Mouse (Mus musculus) left cerebral cortex, adult 9 months (tissue): ENCODE measurements around the gene Ttll6.

Source experiments
- DNase-seq, 2 experiments: peaks; one replicate each; pipeline ENCODE4 v3.0.0; 2022; ENCODE audit warnings: low spot score in 2 of 2

Ttll6 gene

DNA sequence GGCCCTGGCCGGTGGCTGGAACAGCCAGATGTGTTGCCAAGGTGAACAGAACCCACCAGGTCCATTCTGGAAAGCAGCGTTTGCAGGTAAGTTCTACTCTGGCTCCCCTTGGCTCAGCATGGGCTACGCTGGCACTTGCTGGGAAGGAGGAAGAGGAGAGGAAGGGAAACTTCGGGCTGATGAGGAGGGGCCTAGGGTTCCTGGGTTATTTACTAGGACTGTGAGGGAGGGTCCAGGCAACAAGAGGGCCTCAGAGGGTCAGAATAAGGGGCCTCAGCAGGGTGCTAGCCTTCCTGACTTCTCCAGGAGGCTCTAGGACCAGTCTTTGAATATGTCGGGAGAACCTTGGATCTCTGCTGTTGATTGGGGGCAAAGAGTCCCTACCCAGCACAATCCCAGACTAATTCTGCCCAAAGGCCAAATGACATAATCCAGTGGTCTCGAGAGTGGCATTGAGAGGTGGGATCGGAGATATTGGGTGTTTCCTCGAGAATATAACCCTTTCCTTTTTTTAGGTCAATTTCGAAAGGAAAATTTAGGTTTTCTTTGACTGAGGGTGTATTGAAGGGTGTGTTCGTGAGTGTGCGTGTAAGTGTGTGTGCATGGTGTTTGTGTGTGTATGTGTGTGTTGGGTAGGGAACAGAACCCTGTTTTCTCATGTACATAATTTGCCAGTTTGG is 61.5 kb downstream of the Ttll6 start:
- no peak for DNase-seq

DNA sequence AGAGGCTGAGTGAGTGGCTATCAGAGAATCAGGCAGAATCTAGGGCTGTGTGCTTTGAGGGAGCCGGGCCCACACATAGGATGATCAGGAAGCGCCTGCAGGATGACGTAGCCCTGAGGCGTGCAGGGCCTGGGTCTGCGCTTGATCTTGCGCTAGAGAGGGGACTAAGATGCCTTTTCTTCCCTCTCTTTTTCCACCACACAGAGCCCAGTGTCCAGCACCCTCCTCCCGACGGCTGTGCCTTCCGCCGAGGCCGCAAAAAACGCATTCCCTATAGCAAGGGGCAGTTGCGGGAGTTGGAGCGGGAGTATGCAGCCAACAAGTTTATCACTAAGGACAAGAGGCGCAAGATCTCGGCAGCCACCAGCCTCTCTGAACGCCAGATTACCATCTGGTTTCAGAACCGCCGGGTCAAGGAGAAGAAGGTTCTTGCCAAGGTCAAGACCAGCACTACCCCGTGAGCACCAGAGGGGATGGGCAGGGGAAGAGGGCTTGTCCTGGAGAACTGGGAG is 62.2 kb downstream of the Ttll6 start:
- DNase-seq: no peak

DNA sequence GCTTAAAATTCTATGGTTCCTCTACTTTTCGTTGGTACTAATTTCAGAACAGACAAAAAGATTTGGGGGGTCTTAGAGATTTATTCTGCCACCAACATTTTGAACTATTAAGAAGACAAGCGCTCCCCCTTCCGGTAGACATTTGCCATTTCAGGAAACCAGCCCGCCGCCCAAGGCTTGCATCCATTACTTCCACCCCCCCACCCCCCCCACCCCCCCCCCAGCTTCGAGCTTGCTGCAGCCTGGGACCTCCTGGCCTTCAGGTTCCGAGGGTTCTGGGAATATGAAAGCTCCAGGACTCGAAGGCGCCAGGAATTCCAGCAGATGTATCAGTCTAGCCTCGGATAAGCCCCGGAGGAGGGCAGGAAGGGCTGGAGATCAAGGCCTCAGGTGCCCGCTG is 65.1 kb downstream of the Ttll6 start:
- no peak for DNase-seq

DNA sequence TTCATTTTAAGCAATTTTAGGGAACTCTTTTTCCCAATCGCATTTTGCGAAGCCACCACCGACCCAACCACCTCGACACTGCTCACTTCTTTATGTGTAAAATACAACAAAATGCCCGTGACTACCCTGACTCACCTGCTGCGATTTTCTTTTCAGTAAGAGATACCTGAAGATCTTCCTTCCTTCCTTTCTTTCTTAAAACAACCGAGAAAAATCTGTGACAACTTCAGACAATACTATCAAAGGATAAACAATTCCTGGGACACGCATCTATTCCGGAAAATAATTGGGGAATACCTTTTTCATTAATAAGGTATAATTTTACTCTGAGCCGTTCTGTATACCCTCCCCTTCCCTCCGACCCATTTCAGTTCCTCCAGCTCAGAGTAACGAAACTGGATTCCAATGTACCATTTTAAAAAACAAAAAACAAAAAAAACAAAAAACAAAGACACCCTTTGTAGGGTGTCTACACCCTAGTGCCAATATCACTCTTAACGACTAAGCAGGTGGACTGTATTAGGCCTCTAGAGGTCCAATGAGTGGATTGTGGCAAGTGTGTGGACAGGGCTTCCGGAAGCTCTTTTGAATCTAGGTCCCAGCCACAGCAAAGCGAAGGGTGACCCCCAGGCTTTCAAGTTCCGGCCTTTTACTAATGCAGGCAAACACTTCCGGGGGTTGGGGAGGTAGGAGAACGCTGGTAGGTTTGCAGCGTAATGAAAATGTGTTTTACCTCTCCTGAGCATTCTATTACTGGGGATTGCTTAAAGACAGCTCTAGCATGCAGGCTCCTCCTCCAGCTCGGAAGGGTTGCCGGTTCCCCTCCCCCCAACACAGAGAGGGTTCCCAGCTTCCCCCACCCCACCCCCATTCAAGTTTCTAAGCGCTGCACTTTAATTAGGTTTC is 65.8 kb downstream of the Ttll6 start:
- DNase-seq: no peak

DNA sequence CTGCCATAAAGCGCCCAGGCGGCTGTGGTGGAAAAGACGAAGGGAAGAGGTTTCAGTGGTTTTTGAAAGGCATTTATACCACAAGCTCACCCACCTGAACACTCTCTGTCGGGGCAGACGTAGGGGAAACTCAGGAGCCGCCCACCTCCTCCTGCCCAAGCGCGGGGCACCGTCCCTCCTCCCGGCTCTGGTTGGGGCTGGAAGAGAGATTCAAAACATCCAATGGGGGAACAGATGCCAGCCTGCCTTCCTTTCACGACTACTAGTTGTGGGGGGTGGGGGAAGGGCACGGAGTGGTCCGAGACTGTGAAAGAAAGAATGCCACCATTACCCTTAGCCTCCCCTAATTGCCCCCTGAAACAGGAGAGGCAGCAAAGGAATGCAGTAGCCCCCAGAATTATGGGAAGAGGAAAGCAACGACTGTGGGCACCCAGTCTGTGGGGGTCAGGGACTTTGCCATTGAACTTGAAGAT is 66.6 kb downstream of the Ttll6 start:
- no peak for DNase-seq

DNA sequence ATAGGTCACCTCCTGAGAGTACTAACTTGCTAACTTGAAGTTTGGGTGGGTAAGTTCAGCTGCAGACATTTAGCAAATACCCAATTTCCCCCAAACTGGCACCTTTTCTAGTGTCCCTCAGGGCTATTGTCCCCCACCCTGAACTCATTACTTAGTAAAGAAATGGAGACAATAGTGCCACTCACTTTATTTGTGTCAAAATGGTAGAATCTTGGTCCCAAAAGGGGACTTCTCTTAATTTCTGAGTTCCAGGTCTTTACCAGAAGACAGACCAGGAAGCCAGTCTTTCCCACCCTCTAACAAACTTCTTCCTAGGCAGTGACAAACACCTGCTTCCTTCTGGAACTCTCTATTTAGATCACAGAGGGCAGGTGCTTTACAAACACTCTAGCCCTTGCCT is 68.2 kb downstream of the Ttll6 start:
- DNase-seq: no peak

DNA sequence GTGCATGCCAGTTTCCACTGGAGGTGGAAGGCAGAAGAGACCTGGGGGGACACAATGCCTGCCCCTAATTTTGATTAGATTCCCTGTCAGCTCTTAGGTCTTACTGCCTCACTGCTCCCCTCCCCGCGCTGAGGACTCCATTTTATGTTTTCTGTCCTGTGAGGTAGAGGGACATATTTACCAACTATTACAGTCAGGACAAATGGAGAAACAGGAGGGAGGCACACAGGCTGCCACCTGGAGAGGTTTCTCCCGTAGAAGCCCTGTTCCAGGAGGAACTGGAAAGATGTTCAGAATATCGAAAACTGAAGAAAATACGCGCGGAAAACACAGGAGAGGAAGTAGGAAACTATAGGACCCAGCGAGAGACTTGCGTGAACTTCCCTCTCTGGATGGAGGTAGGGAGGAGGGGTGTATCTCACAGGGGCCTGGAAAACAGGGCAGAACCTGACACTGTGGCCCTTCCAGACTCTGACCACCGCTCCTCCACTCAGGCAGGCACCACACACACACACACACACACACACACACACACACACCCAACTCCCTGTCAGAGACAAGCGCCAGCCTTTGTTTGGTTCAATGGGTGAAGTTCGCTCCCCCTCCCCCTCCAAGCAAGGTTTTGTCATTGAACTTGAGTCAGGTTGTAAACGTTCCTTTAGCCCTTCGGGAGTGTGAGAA is 69.0 kb downstream of the Ttll6 start:
- DNase-seq: no peak

DNA sequence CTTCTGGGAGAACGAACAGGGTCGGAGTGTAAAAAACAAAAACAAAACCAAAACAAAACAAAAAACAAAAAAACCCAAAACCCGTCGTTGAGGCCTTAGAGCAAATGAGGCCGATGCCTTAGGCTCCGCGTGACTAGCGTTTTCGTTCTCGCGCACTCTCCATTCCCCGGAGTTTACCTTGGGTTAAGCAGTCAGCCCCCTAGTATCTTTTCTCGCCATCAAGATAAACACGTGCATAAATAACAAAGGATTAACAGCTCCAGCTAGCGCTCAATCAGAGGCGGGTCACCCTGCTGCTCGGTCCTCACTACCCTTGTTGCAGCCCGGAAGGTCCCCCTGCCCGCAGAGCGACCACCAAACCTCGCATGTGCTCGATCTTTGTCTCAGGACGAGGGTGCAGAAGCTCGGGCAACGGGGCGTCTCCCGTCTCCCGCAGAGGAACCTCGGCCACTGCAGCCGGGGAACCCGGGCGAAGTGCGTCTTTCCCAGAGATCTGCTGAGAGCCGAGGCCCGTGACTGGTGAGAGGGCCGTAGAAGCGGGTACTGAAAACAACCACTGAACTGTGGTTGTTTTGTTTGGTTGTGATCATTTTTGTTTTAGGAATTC is 69.7 kb downstream of the Ttll6 start:
- no peak for DNase-seq

DNA sequence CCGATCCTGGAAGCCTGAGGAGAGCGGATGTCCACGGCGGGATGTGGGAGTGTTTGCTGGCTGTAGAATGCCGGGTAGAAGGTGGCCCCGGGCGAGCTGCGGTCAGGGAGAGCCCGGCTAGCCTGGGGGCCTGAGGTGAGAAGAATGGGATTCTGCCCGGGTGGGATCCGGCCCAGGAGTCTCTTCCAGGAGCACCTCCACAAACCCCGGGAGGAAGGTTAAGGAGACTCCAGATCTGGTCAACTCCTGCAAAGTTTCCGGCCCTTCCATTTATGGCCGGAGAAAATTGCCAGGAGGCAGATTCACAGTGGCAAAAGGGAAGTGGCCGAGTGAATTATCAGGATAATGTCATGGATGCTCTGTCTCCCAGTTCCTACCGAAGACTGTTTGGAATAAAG is 70.2 kb downstream of the Ttll6 start:
- DNase-seq: no peak

DNA sequence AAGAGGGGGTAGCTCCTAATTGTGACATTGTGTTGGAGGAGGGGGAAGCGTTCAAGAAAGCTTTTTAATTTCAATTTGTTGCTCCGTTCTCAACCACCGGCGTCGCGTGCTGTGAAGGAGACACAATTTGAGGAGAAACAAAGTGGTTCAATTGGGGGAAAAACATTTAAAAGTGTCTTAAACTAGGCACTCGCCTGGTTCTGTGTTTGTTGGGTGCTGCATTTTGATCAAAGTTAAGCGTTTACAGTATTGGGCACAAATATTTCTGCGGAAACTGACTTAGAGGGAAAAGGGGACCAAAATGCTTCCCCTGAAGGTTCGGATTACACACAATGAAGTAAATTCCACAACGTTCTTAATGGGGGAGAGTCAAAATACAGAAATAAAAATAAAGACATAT is 70.8 kb downstream of the Ttll6 start:
- DNase-seq: no peak

DNA sequence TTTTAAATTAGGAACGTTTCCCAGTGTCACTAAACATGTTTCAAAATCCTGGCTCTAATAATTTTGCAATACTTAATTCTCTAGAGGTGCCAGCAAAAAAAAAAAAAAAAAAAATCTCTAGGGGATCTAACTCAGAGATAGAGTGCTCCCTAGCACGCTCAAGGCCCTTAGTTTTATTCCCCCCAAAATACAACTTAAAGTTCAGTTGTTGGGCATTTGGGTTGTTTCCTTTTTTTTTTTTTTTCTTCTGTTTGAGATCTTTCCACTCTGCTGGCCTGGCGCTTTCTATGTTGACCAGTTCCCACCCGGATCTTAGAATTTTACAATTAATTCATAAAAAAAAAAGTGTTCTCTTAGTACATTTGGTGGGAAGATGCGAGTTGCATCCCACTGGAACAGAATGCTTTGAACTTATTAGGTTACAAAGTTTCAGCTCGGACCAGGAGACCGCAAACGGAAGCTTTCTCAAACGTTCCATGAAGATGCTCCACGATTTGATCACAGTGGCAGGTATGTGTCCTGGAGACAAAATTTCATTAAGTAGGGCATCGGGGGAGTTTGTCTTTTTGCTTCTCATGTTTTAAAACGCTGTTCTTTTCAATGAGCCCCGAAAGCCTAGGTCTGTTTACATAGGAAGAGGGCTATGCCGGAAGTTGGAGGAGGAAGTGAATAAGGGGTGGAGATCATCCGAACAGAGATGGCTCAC is 72.0 kb downstream of the Ttll6 start:
- DNase-seq: no peak
